9 mouse cellular contexts compared by ENCODE assay signal in the genomic region with DNA sequence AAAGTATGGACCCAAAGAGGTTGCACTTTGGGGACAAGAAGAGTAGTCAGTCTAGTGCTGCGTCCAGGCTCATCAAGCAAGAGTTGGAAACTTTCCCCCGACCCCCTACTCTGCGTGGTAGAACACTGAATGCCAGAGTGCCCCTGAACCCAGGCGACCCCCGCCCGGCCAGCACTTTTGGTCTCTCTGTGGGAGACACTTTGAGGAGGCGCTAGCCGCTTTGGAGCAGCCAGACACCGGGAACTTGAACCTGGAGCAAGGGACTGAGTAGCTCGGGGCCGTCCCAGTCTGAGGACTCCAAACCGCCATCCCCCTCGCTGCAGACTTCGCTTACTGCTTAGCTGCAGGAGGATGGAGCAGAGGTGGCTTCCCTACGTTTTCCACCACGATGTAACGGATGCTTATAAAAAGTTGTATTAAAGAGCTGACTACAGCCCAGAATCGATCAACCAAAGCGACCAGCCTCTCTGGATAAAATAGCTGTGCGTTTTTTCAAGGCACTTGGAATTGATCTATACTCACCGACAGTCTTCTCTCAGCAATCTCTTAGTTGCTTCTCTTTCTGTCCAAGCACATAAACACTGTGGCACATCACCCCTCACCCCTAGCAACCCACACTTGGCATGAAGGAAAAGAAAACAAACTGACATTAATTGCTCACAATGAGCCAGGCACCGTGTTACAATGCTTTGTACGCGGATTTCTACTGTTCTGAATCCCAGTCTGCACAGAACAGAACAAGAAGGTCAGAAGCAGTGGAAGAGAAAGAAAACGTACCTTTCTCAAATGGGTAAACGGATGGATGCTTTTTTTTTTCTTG. TPM values are rescaled to one million over a fixed set of nuclear protein-coding genes. Genes with fewer than 3 reads are reported as not detected.
A peak's percentile ranks its signal among the peaks of the same experiment; 100 is the strongest.
DNase-seq lines count a peak whose midpoint lies in the region; ATAC-seq and TF ChIP-seq lines count a peak whose summit lies in the region.
"Had no signal": no experiment of that assay in that cellular context is flagged by ENCODE, and none has a peak within 500 bp of the region (broad histone marks: within the 10 kb centered on the region; RNA-seq: fewer than 3 reads in every experiment).

No protein-coding gene starts in this region.

- H3K4me1 ChIP-seq in kidney, adult 2 months (ENCODE audit: control insufficient read depth, insufficient read depth, low read length), result peaks cover 6% of the 10 kb centered on the region
- peaks cover 10% of the 10 kb centered on the region for H3K4me1 ChIP-seq in forebrain, embryonic 14.5 days (ENCODE audit: control insufficient read depth, insufficient read depth, low read length)
- H3K4me1 ChIP-seq in hindbrain, embryonic 15.5 days (replicated peaks), result peaks cover 20% of the 10 kb centered on the region
- H3K4me1 ChIP-seq in liver, embryonic 14.5 days (replicated peaks; ENCODE audit: control insufficient read depth in 2 of 2, insufficient read depth in 2 of 2, low read length in 1 of 2), result peaks cover 0 to 2% of the 10 kb centered on the region in 2 experiments; a peak in 1 of 4 replicates

- no peak for TF ChIP-seq EP300 in liver, embryonic 14.5 days (IDR thresholded peaks at IDR 0.05; ENCODE audit: low read depth)

- no peaks in the 10 kb centered on the region for H3K9me3 ChIP-seq in forebrain, embryonic 14.5 days (replicated peaks; ENCODE audit: control insufficient read depth, low read length)
- no peaks in the 10 kb centered on the region for H3K9me3 ChIP-seq in hindbrain, embryonic 15.5 days
- no peaks in the 10 kb centered on the region for H3K9me3 ChIP-seq in liver, embryonic 14.5 days (ENCODE audit: control insufficient read depth, low read length)

- no peak overlapping the region for H3K4me3 ChIP-seq in kidney, adult 2 months (ENCODE audit: insufficient read depth, low read depth, low read length)
- H3K4me3 ChIP-seq in forebrain, embryonic 14.5 days (ENCODE audit: low read depth, low read length), result peak overlapping the region; percentile 82
- H3K4me3 ChIP-seq in hindbrain, embryonic 15.5 days, result peak overlapping the region; percentile 97
- H3K4me3 ChIP-seq in liver, embryonic 14.5 days (ENCODE audit: insufficient read depth in 1 of 2, low read depth in 2 of 2, low read length in 2 of 2), result peak overlapping the region; percentile 34 to 50
- H3K4me3 ChIP-seq: myocyte had no signal

- no peaks in the 10 kb centered on the region for H3K36me3 ChIP-seq in kidney, adult 2 months (ENCODE audit: control insufficient read depth, insufficient read depth, low read length)
- H3K36me3 ChIP-seq in forebrain, embryonic 14.5 days (ENCODE audit: control insufficient read depth, insufficient read depth, low read length), result no peaks in the 10 kb centered on the region
- H3K36me3 ChIP-seq in hindbrain, embryonic 15.5 days, result no peaks in the 10 kb centered on the region
- H3K36me3 ChIP-seq in liver, embryonic 14.5 days (replicated peaks; ENCODE audit: control insufficient read depth, insufficient read depth, low read depth), result no peaks in the 10 kb centered on the region

- ATAC-seq in forebrain, embryonic 14.5 days, result no peak
- ATAC-seq in hindbrain, embryonic 15.5 days (ENCODE audit: low FRiP score, low read depth), result no peak
- no peak for ATAC-seq in liver, embryonic 14.5 days (ENCODE audit: insufficient read depth)
- no peak for ATAC-seq in megakaryocyte, adult 5-6 weeks (ENCODE audit: poor library complexity, severe bottlenecking)

- peaks cover 2% of the 10 kb centered on the region for H3K27me3 ChIP-seq in kidney, adult 2 months (replicated peaks; ENCODE audit: control insufficient read depth, insufficient read depth, low read length)
- H3K27me3 ChIP-seq in forebrain, embryonic 14.5 days (replicated peaks; ENCODE audit: control insufficient read depth, insufficient read depth, low read length), result no peaks in the 10 kb centered on the region
- 0 out of 2 replicates have a peak, but pooled peaks cover 5% of the 10 kb centered on the region for H3K27me3 ChIP-seq in hindbrain, embryonic 15.5 days
- H3K27me3 ChIP-seq in liver, embryonic 14.5 days (ENCODE audit: control insufficient read depth, insufficient read depth, low read length), result peaks cover 32% of the 10 kb centered on the region

- TF ChIP-seq POLR2A in kidney, adult 2 months (IDR thresholded peaks at IDR 0.05; ENCODE audit: low read depth, low read length), result no peak
- TF ChIP-seq POLR2A in brain, embryonic 14.5 days (IDR thresholded peaks at IDR 0.05; ENCODE audit: borderline replicate concordance, extremely low read depth, insufficient read depth, insufficient read length, poor library complexity, severe bottlenecking), result no peak

- peak overlapping the region; percentile 72 for H3K4me2 ChIP-seq in forebrain, embryonic 14.5 days (ENCODE audit: low read length)
- H3K4me2 ChIP-seq in hindbrain, embryonic 15.5 days, result peak overlapping the region; percentile 92
- H3K4me2 ChIP-seq in liver, embryonic 14.5 days (ENCODE audit: low read depth), result peak overlapping the region; percentile 61

- WGBS in kidney, adult 2 months, result 13% methylated on average over 26 of the region's 26 CpGs
- 2% methylated on average over 26 of the region's 26 CpGs for WGBS in forebrain, embryonic 14.5 days
- 3% methylated on average over 26 of the region's 26 CpGs for WGBS in hindbrain, embryonic 15.5 days
- 7% methylated on average over 26 of the region's 26 CpGs for WGBS in liver, embryonic 14.5 days (ENCODE audit: insufficient replicate concordance)

- peak overlapping the region; percentile 90 for H3K9ac ChIP-seq in forebrain, embryonic 14.5 days (ENCODE audit: low read length)
- no peak overlapping the region for H3K9ac ChIP-seq in hindbrain, embryonic 15.5 days
- H3K9ac ChIP-seq in liver, embryonic 14.5 days (replicated peaks), result no peak overlapping the region

- peak; percentile 22 for DNase-seq in kidney, adult 18-20 months
- DNase-seq in kidney, adult 2 months, result no peak
- DNase-seq in brain, embryonic 14.5 days (ENCODE audit: low read depth), result peak; percentile 67
- DNase-seq in forebrain, embryonic 14.5 days (ENCODE audit: low spot score), result peak; percentile 47
- DNase-seq in liver, embryonic 14.5 days (ENCODE audit: low read depth in 3 of 3, low spot score in 3 of 3), result no peak
- peak; percentile 59 for DNase-seq in retina, embryonic 14.5 days (ENCODE audit: low spot score)

- TF ChIP-seq CTCF in kidney, adult 2 months (conservative IDR thresholded peaks at IDR 0.05; ENCODE audit: insufficient read depth, insufficient read length, low read depth, low read length), result no peak
- no peak for TF ChIP-seq CTCF in brain, embryonic 14.5 days (IDR thresholded peaks at IDR 0.05; ENCODE audit: borderline replicate concordance, extremely low read depth, insufficient read depth, insufficient read length)
- TF ChIP-seq CTCF in liver, embryonic 14.5 days (IDR thresholded peaks at IDR 0.05; ENCODE audit: low read depth), result no peak

- no peak overlapping the region for H3K27ac ChIP-seq in kidney, adult 2 months (ENCODE audit: insufficient read depth, low read depth, low read length)
- H3K27ac ChIP-seq in forebrain, embryonic 14.5 days (ENCODE audit: low read depth, low read length), result peak overlapping the region; percentile 92
- 0 out of 2 replicates have a peak overlapping the region, but pooled peaks have one; percentile 91 for H3K27ac ChIP-seq in hindbrain, embryonic 15.5 days (replicated peaks)
- no peak overlapping the region for H3K27ac ChIP-seq in liver, embryonic 14.5 days

RNA-seq across cellular contexts. Expression of a gene that starts 1.2 kb away (rescaled TPM):
- 7.0 and 9.2 TPM in 2 replicates for polyA plus RNA-seq in kidney, adult 2 months (2012; rRNA removed)
- polyA plus RNA-seq in brain, embryonic 14.5 days (2012; rRNA removed), result 91.8 and 122 TPM in 2 replicates
- polyA plus RNA-seq in forebrain, embryonic 14.5 days (2014; fragmentation: Nextera tagmentation; extraction: Ambion mirVana), result 34.5 and 52.0 TPM in 2 replicates
- polyA plus RNA-seq in hindbrain, embryonic 15.5 days (2015; fragmentation: Nextera tagmentation; extraction: Ambion mirVana), result 64.9 and 76.2 TPM in 2 replicates
- 0.75 and 0.77 TPM in 2 replicates for polyA plus RNA-seq in liver, embryonic 14.5 days (2012; rRNA removed)
- 0.75 and 1.6 TPM in 2 replicates for polyA plus RNA-seq in liver, embryonic 14.5 days (2014; fragmentation: Nextera tagmentation; extraction: Ambion mirVana)
- 0.36 and 0.42 TPM in 2 replicates for total RNA-seq in megakaryocyte, adult 5-6 weeks (2015)
- 0.04 and 1.1 TPM in 2 replicates for total RNA-seq in megakaryocyte, adult 5-6 weeks (2017)

Comparison
In these comparisons a context has a peak if more than half of its experiments do, and no peak if none do; other contexts are left out.
1. DNase-seq: peak in kidney, adult 18-20 months (single experiment), brain, embryonic 14.5 days (single experiment), forebrain, embryonic 14.5 days (single experiment) and retina, embryonic 14.5 days (single experiment); none in kidney, adult 2 months (single experiment) and liver, embryonic 14.5 days (0 of 3).
2. H3K27ac ChIP-seq: peak in forebrain, embryonic 14.5 days (single experiment) and hindbrain, embryonic 15.5 days (single experiment); none in kidney, adult 2 months (single experiment) and liver, embryonic 14.5 days (single experiment).
3. Peak in every context shown above with its lines, with median percentiles within 50 percentile points of each other: H3K4me2 ChIP-seq.